Mouse (Mus musculus): ENCODE results near the gene Klhl2. TPM values are rescaled to one million over a fixed set of nuclear protein-coding genes. Genes with fewer than 3 reads are reported as not detected.

Gene Klhl2
- polyA plus RNA-seq, 1 experiment from 2014 or later, result 20.7 TPM

Other genes with a start within 250 kb of the Klhl2 start
- gene Cpe, start 157.0 kb downstream of the Klhl2 start, polyA plus RNA-seq (2015; fragmentation: Nextera tagmentation; extraction: Ambion mirVana), result 676 and 719 TPM in 2 replicates
- gene Msmo1, start 116.2 kb downstream of the Klhl2 start, polyA plus RNA-seq (2015; fragmentation: Nextera tagmentation; extraction: Ambion mirVana), result 155 and 168 TPM in 2 replicates
- 20.8 and 21.4 TPM in 2 replicates for gene Tmem192, start 97.2 kb upstream of the Klhl2 start, polyA plus RNA-seq (2015; fragmentation: Nextera tagmentation; extraction: Ambion mirVana)
- gene Trim75, start 137.8 kb upstream of the Klhl2 start, polyA plus RNA-seq (2015; fragmentation: Nextera tagmentation; extraction: Ambion mirVana), result not detected in 2 replicates
- gene Trim61, start 168.5 kb upstream of the Klhl2 start, polyA plus RNA-seq (2015; fragmentation: Nextera tagmentation; extraction: Ambion mirVana), result not detected in 2 replicates
- not detected in 2 replicates for gene Trim60, start 168.6 kb upstream of the Klhl2 start, polyA plus RNA-seq (2015; fragmentation: Nextera tagmentation; extraction: Ambion mirVana)
- gene Apela, start 187.3 kb upstream of the Klhl2 start, polyA plus RNA-seq (2015; fragmentation: Nextera tagmentation; extraction: Ambion mirVana), result 1.3 and 1.7 TPM in 2 replicates
- gene Gm10663, start 225.0 kb upstream of the Klhl2 start, polyA plus RNA-seq (2015; fragmentation: Nextera tagmentation; extraction: Ambion mirVana), result not detected in 2 replicates

All from midbrain, embryonic 13.5 days (tissue).